Mouse (Mus musculus) lung, embryonic 14.5 days (tissue): ENCODE data around the gene Ube2c. TPM values are rescaled to one million over a fixed set of nuclear protein-coding genes. Genes with fewer than 3 reads are reported as not detected.

Source experiments
- ATAC-seq: fragments of 200-750 bp; cut with Nextera tagmentation; 2 replicates; pipeline ENCODE4 v1.8.0; 2017; ENCODE audit warnings: mild to moderate bottlenecking, moderate TSS enrichment, moderate library complexity; ENCODE audit not compliant: insufficient read depth
- DNase-seq: peaks from one replicate; pipeline ENCODE4 v3.0.0-alpha.2; 2015
- H3K27ac ChIP-seq: fragments of 300-500 bp; sonication (generic); 2 replicates; pipeline ENCODE4 v1.5.1; 2014; ENCODE audit warnings: low read depth, mild to moderate bottlenecking, moderate library complexity
- H3K27me3 ChIP-seq: fragments of 300-500 bp; sonication (generic); 2 replicates; pipeline ENCODE4 v1.6.1; 2014; ENCODE audit warnings: low read length, control low read depth; ENCODE audit not compliant: insufficient read depth
- H3K36me3 ChIP-seq: fragments of 300-500 bp; sonication (generic); 2 replicates; pipeline ENCODE4 v1.6.1; 2014; ENCODE audit warnings: control low read depth; ENCODE audit not compliant: insufficient read depth
- H3K4me1 ChIP-seq: fragments of 300-500 bp; sonication (generic); 2 replicates; pipeline ENCODE4 v1.6.1; 2014; ENCODE audit warnings: antibody characterized with exemption, control low read depth; ENCODE audit not compliant: insufficient read depth
- H3K4me2 ChIP-seq: fragments of 300-500 bp; sonication (generic); 2 replicates; pipeline ENCODE4 v1.6.1; 2014; ENCODE audit warnings: mild to moderate bottlenecking
- H3K4me3 ChIP-seq: fragments of 300-500 bp; sonication (generic); 2 replicates; pipeline ENCODE4 v1.5.1; 2014; ENCODE audit warnings: low read depth, low read length
- H3K9ac ChIP-seq: fragments of 300-500 bp; sonication (generic); 2 replicates; pipeline ENCODE4 v1.6.1; 2014
- H3K9me3 ChIP-seq: fragments of 300-500 bp; sonication (generic); 2 replicates; pipeline ENCODE4 v1.6.1; 2016; ENCODE audit warnings: low read depth, low read length, control low read depth
- CTCF ChIP-seq: IDR thresholded peaks from 2 replicates; pipeline ENCODE4 v1.5.1; 2016; ENCODE audit warnings: antibody characterized with exemption, low read depth
- WGBS: fragments of 180-500 bp; shearing (Covaris S2); extraction: QIAGEN DNeasy Blood & Tissue Kit; methylation state at CpG from one replicate; pipeline ENCODE4 v1.1.7; 2014; 5-methylcytosine and 5-hydroxymethylcytosine counted together
- polyA plus RNA-seq: library from polyadenylated mRNA; unstranded; fragments of >200 nt; fragmentation: Nextera tagmentation; extraction: Ambion mirVana; gene quantifications from 2 replicates; pipeline ENCODE4 v1.2.1, GENCODE M21; 2014

The Ube2c gene
- polyA plus RNA-seq, 1 experiment from 2014 or later: 619 TPM

DNA sequence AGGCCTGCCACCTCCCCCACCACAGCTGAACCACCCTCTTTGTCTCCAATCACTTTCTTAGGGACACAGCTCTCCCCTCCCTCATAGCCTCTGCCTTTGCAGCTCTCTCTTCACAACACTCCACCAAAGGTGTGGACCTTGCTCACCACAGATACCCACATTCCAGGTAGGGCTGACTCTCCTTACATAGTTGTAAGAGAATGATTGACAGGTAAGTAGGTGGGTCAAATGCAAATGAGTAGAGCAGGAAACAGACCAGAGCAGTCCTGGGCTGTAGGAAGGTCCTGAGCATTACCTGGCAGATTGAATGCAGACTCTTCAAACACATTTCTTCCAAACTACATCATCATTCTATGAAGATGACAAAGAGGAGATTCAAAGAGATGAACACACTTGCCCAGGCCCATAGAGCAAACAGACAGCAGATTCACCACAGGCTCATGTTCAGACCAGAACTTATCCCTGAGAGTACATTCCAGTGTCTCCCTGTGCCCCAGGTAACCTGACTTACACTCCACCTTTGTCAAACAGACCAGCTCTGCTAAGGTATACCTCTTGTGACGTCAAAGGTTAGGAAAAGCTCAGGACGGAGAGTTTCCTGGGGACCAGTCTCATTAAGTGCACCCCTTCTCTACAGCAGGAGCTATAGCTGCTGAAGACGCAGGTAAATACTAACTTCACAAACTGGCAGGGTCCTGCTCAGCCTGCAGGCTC lies 32.2 kb upstream of the Ube2c start:
- DNase-seq: peak; percentile 31
- Histone ChIP-seq H3K9me3 (no peaks in the 10 kb centered on the region), H3K4me1 (peaks cover 12% of the 10 kb centered on the region; the same call in 1 of the 2 replicates), H3K4me3 (no peak overlapping the region), H3K9ac (0 out of 2 replicates have a peak overlapping the region, but pooled peaks have one; percentile 6), H3K36me3 (no peaks in the 10 kb centered on the region), H3K27me3 (no peaks in the 10 kb centered on the region), H3K4me2 (no peak overlapping the region), H3K27ac (peak overlapping the region; percentile 69)
- WGBS: 60% methylated on average over 3 of the region's 3 CpGs
- no peak for TF ChIP-seq CTCF
- ATAC-seq: peak; percentile 47; the same call in 1 of the 2 replicates

DNA sequence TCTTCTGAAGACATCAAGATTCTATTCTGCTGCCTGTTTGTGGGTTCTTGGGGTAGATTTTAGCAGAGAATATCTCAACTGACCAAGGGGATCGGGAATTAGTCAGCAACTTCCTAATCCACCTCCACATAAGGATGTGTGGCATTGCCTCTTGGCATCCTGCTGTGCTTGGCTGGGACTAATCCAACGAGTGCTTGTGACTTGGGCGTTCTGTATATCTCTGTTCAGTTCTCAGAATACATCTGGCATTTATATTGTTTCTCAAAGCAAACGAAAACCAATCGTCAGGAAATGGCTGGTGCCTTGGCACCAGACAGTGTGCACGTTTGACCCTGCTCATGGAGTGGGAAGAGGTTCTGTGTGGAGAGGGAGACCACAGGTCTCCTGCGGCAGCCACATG lies 29.8 kb upstream of the Ube2c start:
- ATAC-seq: no peak
- Histone ChIP-seq H3K4me3 (no peak overlapping the region), H3K27me3 (no peaks in the 10 kb centered on the region), H3K27ac (no peak overlapping the region), H3K9me3 (no peaks in the 10 kb centered on the region), H3K4me2 (no peak overlapping the region), H3K36me3 (no peaks in the 10 kb centered on the region), H3K9ac (no peak overlapping the region), H3K4me1 (0 out of 2 replicates have a peak, but pooled peaks cover 3% of the 10 kb centered on the region)
- 58% methylated on average over 7 of the region's 7 CpGs for WGBS
- DNase-seq: no peak
- TF ChIP-seq CTCF: no peak

DNA sequence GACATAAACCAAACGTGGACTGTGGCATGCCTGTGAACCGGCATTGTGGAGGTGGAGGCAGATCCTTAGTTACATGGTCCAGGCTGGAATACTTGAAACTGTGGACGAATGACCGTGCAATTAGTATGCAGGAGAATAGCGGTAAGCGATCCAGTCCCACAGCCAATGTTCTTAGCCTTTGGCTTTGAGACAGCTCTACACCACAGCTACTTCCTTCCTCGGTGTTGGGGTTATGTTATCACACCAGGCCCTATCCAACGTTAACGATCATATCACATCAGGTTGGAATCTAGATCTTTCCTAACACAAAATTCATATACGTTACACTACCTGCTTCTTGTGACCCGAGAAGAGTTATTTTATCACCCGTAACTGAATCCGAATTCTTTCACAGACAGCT lies 24.7 kb upstream of the Ube2c start:
- H3K27ac ChIP-seq: no peak overlapping the region
- H3K9me3 ChIP-seq: no peaks in the 10 kb centered on the region
- peaks cover 28% of the 10 kb centered on the region for H3K36me3 ChIP-seq
- peak overlapping the region; percentile 91 for H3K4me2 ChIP-seq
- peak overlapping the region; percentile 91 for H3K4me3 ChIP-seq
- DNase-seq (no peak), ATAC-seq (no peak)
- peak overlapping the region; percentile 91; the same call in 1 of the 2 replicates for H3K9ac ChIP-seq
- H3K27me3 ChIP-seq: no peaks in the 10 kb centered on the region
- no peaks in the 10 kb centered on the region for H3K4me1 ChIP-seq
- 69% methylated on average over 13 of the region's 13 CpGs for WGBS
- no peak for TF ChIP-seq CTCF

DNA sequence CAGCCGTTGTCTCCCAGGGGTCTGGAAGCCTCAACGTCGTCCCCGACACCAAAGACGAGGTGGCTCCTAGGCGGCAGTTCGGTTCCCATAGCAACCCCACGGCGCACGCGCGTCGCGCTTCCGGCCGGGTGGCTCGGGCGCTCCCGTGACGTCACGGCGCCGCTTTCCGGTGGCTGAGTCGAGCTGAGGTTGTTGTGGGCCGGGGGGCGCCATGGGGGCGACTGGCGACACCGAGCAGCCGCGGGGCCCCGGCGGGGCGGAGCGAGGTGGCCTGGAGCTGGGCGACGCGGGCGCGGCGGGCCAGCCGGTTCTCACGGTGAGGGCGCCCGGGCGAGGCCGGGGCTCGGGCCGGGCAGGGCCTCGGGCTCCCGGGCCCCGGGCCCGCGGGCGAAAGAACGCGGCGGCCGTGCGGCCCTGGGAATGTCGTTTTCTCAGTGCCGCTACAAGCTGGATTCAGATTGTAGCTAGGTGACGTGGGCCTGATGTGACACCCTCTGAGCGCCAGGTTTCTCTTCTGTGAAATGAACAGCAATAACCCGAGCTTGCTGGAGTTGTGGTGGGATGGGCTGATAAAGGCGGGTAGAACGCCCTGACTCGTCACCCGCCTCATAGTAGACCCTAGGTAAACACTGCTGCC lies 23.7 kb upstream of the Ube2c start, which contains the start of the genes Wfdc3 and Dnttip1:
Wfdc3 (minus strand) TSS at position 89 of the 637 bp plus-strand sequence.
Dnttip1 (plus strand) TSS at position 141 of the 637 bp plus-strand sequence.
- H3K9ac ChIP-seq: peak within 1 kb of the TSS; percentile 91
- no peaks in the 10 kb centered on the region for H3K4me1 ChIP-seq
- H3K9me3 ChIP-seq: no peaks in the 10 kb centered on the region
- H3K27me3 ChIP-seq: no peaks in the 10 kb centered on the region
- under 1% methylated on average over 66 of the region's 70 CpGs for WGBS
- no peak for TF ChIP-seq CTCF
- DNase-seq: peak; percentile 98
- peak; percentile 92 for ATAC-seq
- peak within 1 kb of the TSS; percentile 91 for H3K4me2 ChIP-seq
- H3K36me3 ChIP-seq: peaks cover 38% of the 10 kb centered on the region
- peak within 1 kb of the TSS; percentile 91 for H3K4me3 ChIP-seq
- peak within 1 kb of the TSS; percentile 66 for H3K27ac ChIP-seq

DNA sequence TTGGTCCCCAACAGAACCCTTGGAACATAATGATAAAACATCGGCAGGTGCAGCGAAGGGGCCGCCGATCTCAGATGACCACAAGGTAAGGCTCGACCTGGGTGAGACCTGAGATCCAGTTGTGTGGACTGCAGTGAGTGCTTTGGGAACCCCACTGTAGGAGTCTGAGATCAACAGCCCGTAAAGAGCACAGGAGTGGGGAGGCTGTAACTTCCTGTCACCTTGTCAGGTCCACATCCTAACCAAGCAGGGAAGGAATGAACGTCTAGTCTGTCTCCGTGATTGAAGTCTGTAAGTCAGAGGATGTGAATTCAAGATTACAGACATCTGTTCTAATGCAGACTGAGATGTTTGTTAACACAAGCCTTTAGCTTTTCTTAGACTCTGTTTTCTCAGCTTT lies 23.0 kb upstream of the Ube2c start:
- WGBS: 48% methylated on average over 8 of the region's 8 CpGs

DNA sequence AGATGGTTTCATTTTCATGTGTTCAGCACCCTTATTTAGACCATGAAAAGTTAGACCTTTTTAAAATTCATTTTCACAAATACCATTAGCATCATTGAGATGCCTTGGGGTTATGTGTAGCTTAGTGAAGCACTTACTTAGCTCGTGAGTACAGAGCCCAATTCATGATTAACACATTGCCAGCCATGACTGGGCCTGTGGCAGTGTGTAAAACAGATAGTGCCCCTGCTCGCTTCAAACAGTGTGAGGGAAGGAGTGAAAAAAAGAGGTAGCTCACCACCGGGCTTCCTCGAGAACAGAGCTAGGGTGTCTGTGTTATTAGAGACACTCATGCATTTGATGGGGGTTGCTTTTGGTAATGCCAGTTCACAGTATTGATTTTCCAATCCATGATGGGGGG lies 21.5 kb upstream of the Ube2c start:
- Histone ChIP-seq H3K9ac (no peak overlapping the region), H3K4me1 (no peaks in the 10 kb centered on the region), H3K27me3 (no peaks in the 10 kb centered on the region), H3K9me3 (no peaks in the 10 kb centered on the region), H3K36me3 (peaks cover 57% of the 10 kb centered on the region), H3K4me2 (no peak overlapping the region), H3K27ac (no peak overlapping the region), H3K4me3 (no peak overlapping the region)
- no peak for TF ChIP-seq CTCF
- no peak for DNase-seq
- ATAC-seq: no peak
- WGBS: 86% methylated on average over 4 of the region's 4 CpGs

More for the DNA sequence above, 23.0 kb upstream of the Ube2c start:
- Histone ChIP-seq H3K4me2 (peak overlapping the region; percentile 91), H3K4me1 (no peaks in the 10 kb centered on the region), H3K9me3 (no peaks in the 10 kb centered on the region), H3K36me3 (peaks cover 43% of the 10 kb centered on the region), H3K9ac (peak overlapping the region; percentile 91), H3K27me3 (no peaks in the 10 kb centered on the region), H3K4me3 (peak overlapping the region; percentile 91), H3K27ac (peak overlapping the region; percentile 66; the same call in 1 of the 2 replicates)
- no peak for TF ChIP-seq CTCF
- no peak for DNase-seq
- no peak for ATAC-seq

DNA sequence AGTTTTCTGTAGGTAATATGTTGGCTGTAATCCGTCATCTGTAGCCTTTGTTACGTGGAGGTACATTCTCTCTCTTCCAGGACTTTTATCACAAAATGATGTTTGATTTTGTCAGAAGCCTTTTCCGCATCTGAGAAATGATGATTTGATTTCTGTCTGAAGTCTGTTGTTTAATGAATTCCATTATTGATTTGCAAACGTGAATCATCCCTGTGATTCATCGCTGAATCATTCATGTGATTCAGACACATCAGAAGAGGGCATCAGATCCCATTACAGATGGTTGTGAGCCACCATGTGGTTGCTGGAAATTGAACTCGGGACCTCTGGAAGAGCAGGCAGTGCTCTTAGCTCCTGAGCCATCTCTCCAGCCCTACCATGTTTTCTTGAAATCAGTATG lies 20.7 kb upstream of the Ube2c start:
- peaks cover 64% of the 10 kb centered on the region for H3K36me3 ChIP-seq

More for the DNA sequence above, 20.7 kb upstream of the Ube2c start:
- H3K27ac ChIP-seq: no peak overlapping the region
- no peaks in the 10 kb centered on the region for H3K4me1 ChIP-seq
- DNase-seq (no peak), ATAC-seq (no peak)
- no peaks in the 10 kb centered on the region for H3K9me3 ChIP-seq
- no peak for TF ChIP-seq CTCF
- H3K4me2 ChIP-seq: no peak overlapping the region
- no peaks in the 10 kb centered on the region for H3K27me3 ChIP-seq
- WGBS: 91% methylated on average over 6 of the region's 6 CpGs
- H3K9ac ChIP-seq: no peak overlapping the region
- H3K4me3 ChIP-seq: no peak overlapping the region
